8 mouse cellular contexts compared by ENCODE assay signal in the genomic region with DNA sequence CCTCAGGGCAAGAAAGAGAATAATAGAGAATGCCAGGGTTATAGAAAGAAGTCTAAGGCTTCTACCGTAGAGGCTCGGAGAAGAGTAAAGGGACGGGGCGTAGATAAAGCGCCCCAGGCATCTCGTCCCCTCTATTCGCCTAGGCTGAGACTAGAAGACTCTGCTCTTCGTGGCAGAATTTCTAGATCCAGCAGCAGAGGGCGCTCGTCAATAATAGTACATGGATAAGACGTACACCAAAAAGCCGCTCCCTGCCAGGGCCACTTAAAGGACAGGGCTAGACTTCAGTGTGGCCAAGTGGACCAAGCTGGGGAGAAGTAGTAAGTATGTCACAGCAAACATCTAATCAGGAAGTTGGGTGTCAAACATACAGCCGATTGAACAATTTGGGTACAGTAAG. TPM values are rescaled to one million over a fixed set of nuclear protein-coding genes. Genes with fewer than 3 reads are reported as not detected.
DNase-seq lines count a peak whose midpoint lies in the region; ATAC-seq lines count a peak whose summit lies in the region.

No protein-coding gene starts in this region.

- peak overlapping the region; percentile 85 for H3K27ac ChIP-seq in embryonic facial prominence, embryonic 12.5 days
- peak overlapping the region; percentile 89 for H3K27ac ChIP-seq in limb, embryonic 13.5 days
- peak overlapping the region; percentile 75 for H3K27ac ChIP-seq in midbrain, embryonic 16.5 days (ENCODE audit: low read length)

- peaks cover 30% of the 10 kb centered on the region for H3K4me1 ChIP-seq in embryonic facial prominence, embryonic 12.5 days
- H3K4me1 ChIP-seq in limb, embryonic 13.5 days, result peaks cover 35% of the 10 kb centered on the region
- peaks cover 17% of the 10 kb centered on the region for H3K4me1 ChIP-seq in midbrain, embryonic 16.5 days (ENCODE audit: control insufficient read depth, insufficient read depth, low read length)

- H3K27me3 ChIP-seq in embryonic facial prominence, embryonic 12.5 days, result peaks cover 6% of the 10 kb centered on the region; the same call in 1 of the 2 replicates
- H3K27me3 ChIP-seq in limb, embryonic 13.5 days, result no peaks in the 10 kb centered on the region
- H3K27me3 ChIP-seq in midbrain, embryonic 16.5 days (ENCODE audit: control insufficient read depth, insufficient read depth, low read depth, low read length), result 0 out of 2 replicates have a peak, but pooled peaks cover 3% of the 10 kb centered on the region

- DNase-seq in 416B (ENCODE audit: low read depth), result peak; percentile 68
- peak; percentile 86 to 92 for DNase-seq in adrenal gland, postnatal 36 days
- peak; percentile 90 to 94 for DNase-seq in heart, adult 18-20 months
- peak; percentile 84 for DNase-seq in kidney, adult 18-20 months
- DNase-seq in spleen, postnatal 10 days (ENCODE audit: low spot score in 2 of 2), result peak; percentile 85 to 94

- H3K9me3 ChIP-seq in embryonic facial prominence, embryonic 12.5 days, result no peaks in the 10 kb centered on the region
- H3K9me3 ChIP-seq in limb, embryonic 13.5 days, result no peaks in the 10 kb centered on the region
- no peaks in the 10 kb centered on the region for H3K9me3 ChIP-seq in midbrain, embryonic 16.5 days (replicated peaks; ENCODE audit: control insufficient read depth, low read length, poor library complexity, severe bottlenecking)

- peak overlapping the region; percentile 53 for H3K4me3 ChIP-seq in embryonic facial prominence, embryonic 12.5 days
- peak overlapping the region; percentile 59 for H3K4me3 ChIP-seq in limb, embryonic 13.5 days
- H3K4me3 ChIP-seq in midbrain, embryonic 16.5 days (ENCODE audit: low read depth, low read length), result peak overlapping the region; percentile 44

- peak overlapping the region; percentile 64 for H3K9ac ChIP-seq in embryonic facial prominence, embryonic 12.5 days
- H3K9ac ChIP-seq in limb, embryonic 13.5 days, result peak overlapping the region; percentile 78
- H3K9ac ChIP-seq in midbrain, embryonic 16.5 days (ENCODE audit: low read depth, low read length), result peak overlapping the region; percentile 68; the same call in 1 of the 2 replicates

- peak; percentile 65; the same call in 1 of the 2 replicates for ATAC-seq in embryonic facial prominence, embryonic 12.5 days (ENCODE audit: insufficient number of reproducible peaks, insufficient read depth, low FRiP score, low TSS enrichment)
- peak; percentile 79 for ATAC-seq in limb, embryonic 13.5 days (ENCODE audit: low FRiP score, low read depth)
- peak; percentile 72 for ATAC-seq in midbrain, embryonic 16.5 days

- peak overlapping the region; percentile 63 for H3K4me2 ChIP-seq in embryonic facial prominence, embryonic 12.5 days (replicated peaks)
- peak overlapping the region; percentile 74 for H3K4me2 ChIP-seq in limb, embryonic 13.5 days (replicated peaks)
- peak overlapping the region; percentile 64 for H3K4me2 ChIP-seq in midbrain, embryonic 16.5 days (ENCODE audit: low read length)

- peaks cover 34% of the 10 kb centered on the region for H3K36me3 ChIP-seq in embryonic facial prominence, embryonic 12.5 days
- H3K36me3 ChIP-seq in limb, embryonic 13.5 days, result peaks cover 40% of the 10 kb centered on the region
- H3K36me3 ChIP-seq in midbrain, embryonic 16.5 days (ENCODE audit: control insufficient read depth, insufficient read depth, low read length), result peaks cover 13% of the 10 kb centered on the region

- WGBS in embryonic facial prominence, embryonic 12.5 days, result under 1% methylated on average over 13 of the region's 13 CpGs
- 3% methylated on average over 13 of the region's 13 CpGs for WGBS in limb, embryonic 13.5 days
- WGBS in midbrain, embryonic 16.5 days, result under 1% methylated on average over 13 of the region's 13 CpGs

RNA-seq across cellular contexts. Expression of gene Tgfb1i1, which starts 0.8 kb away (rescaled TPM):
- 10 to 100 TPM; 18.3 to 28.9 TPM for total RNA-seq in adrenal gland, postnatal 36 days (2021)
- 44.4 and 47.7 TPM in 2 replicates for polyA plus RNA-seq in embryonic facial prominence, embryonic 12.5 days (2016; fragmentation: Nextera tagmentation; extraction: Ambion mirVana)
- 10 to 100 TPM; 13.2 to 13.8 TPM for total RNA-seq in heart, adult 18-20 months (2021)
- 48.8 and 49.1 TPM in 2 replicates for polyA plus RNA-seq in limb, embryonic 13.5 days (2015; fragmentation: Nextera tagmentation; extraction: Ambion mirVana)
- 22.0 and 23.3 TPM in 2 replicates for polyA plus RNA-seq in midbrain, embryonic 16.5 days (2015; fragmentation: Nextera tagmentation; extraction: Ambion mirVana)

RNA-seq across cellular contexts. Expression of gene 9130023H24Rik, which starts 9.6 kb away (rescaled TPM):
- 1 to 10 TPM; 6.5 to 7.6 TPM for total RNA-seq in adrenal gland, postnatal 36 days (2021)
- 9.9 and 10.3 TPM in 2 replicates for polyA plus RNA-seq in embryonic facial prominence, embryonic 12.5 days (2016; fragmentation: Nextera tagmentation; extraction: Ambion mirVana)
- total RNA-seq in heart, adult 18-20 months (2021), result 1 to 10 TPM; 2.6 to 2.8 TPM
- 9.2 and 9.6 TPM in 2 replicates for polyA plus RNA-seq in limb, embryonic 13.5 days (2015; fragmentation: Nextera tagmentation; extraction: Ambion mirVana)
- polyA plus RNA-seq in midbrain, embryonic 16.5 days (2015; fragmentation: Nextera tagmentation; extraction: Ambion mirVana), result 6.8 and 7.7 TPM in 2 replicates

RNA-seq across cellular contexts. Expression of gene Armc5, which starts 10.3 kb away (rescaled TPM):
- total RNA-seq in adrenal gland, postnatal 36 days (2021), result 10 to 100 TPM; 18.5 to 19.9 TPM
- polyA plus RNA-seq in embryonic facial prominence, embryonic 12.5 days (2016; fragmentation: Nextera tagmentation; extraction: Ambion mirVana), result 18.6 and 18.8 TPM in 2 replicates
- total RNA-seq in heart, adult 18-20 months (2021), result 1 to 10 TPM; 7.4 to 8.6 TPM
- 16.6 and 18.5 TPM in 2 replicates for polyA plus RNA-seq in limb, embryonic 13.5 days (2015; fragmentation: Nextera tagmentation; extraction: Ambion mirVana)
- polyA plus RNA-seq in midbrain, embryonic 16.5 days (2015; fragmentation: Nextera tagmentation; extraction: Ambion mirVana), result 12.4 and 12.7 TPM in 2 replicates

RNA-seq across cellular contexts. Expression of gene Slc5a2, which starts 18.0 kb away (rescaled TPM):
- not detected for total RNA-seq in adrenal gland, postnatal 36 days (2021)
- polyA plus RNA-seq in embryonic facial prominence, embryonic 12.5 days (2016; fragmentation: Nextera tagmentation; extraction: Ambion mirVana), result 0.35 TPM in 1 of 2 replicates, not detected in the other
- total RNA-seq in heart, adult 18-20 months (2021), result not detected
- 0.29 and 0.36 TPM in 2 replicates for polyA plus RNA-seq in limb, embryonic 13.5 days (2015; fragmentation: Nextera tagmentation; extraction: Ambion mirVana)
- not detected in 2 replicates for polyA plus RNA-seq in midbrain, embryonic 16.5 days (2015; fragmentation: Nextera tagmentation; extraction: Ambion mirVana)

RNA-seq across cellular contexts. Expression of gene Cox6a2, which starts 41.3 kb away (rescaled TPM):
- total RNA-seq in adrenal gland, postnatal 36 days (2021), result 1 to 10 TPM in 1 of 2 experiments, not detected in 1; 6.9 TPM
- polyA plus RNA-seq in embryonic facial prominence, embryonic 12.5 days (2016; fragmentation: Nextera tagmentation; extraction: Ambion mirVana), result 4.0 and 7.9 TPM in 2 replicates
- 1,000 to 10,000 TPM; 2,762 to 2,913 TPM for total RNA-seq in heart, adult 18-20 months (2021)
- polyA plus RNA-seq in limb, embryonic 13.5 days (2015; fragmentation: Nextera tagmentation; extraction: Ambion mirVana), result 24.2 and 27.0 TPM in 2 replicates
- polyA plus RNA-seq in midbrain, embryonic 16.5 days (2015; fragmentation: Nextera tagmentation; extraction: Ambion mirVana), result 0.38 TPM in 1 of 2 replicates, not detected in the other

Comparison
In these comparisons a context has a peak if more than half of its experiments do, and no peak if none do; other contexts are left out.
1. Peak in every context shown above with its lines: DNase-seq, ATAC-seq, H3K4me3 ChIP-seq and H3K27ac ChIP-seq.